Mouse (Mus musculus) limb, embryonic 12.5 days (tissue): Measurements from ENCODE around the gene Nol10. TPM values are rescaled to one million over a fixed set of nuclear protein-coding genes. Genes with fewer than 3 reads are reported as not detected.

Experiments used
- ATAC-seq: fragments of 200-750 bp; cut with Nextera tagmentation; 2 replicates; pipeline ENCODE4 v1.8.0; 2017; ENCODE audit warnings: low read depth, moderate TSS enrichment; ENCODE audit not compliant: insufficient number of reproducible peaks, insufficient read depth, low FRiP score, low TSS enrichment
- H3K27ac ChIP-seq: fragments of 300-500 bp; sonication (generic); 2 replicates; pipeline ENCODE4 v1.5.1; 2016; ENCODE audit warnings: mild to moderate bottlenecking, moderate library complexity
- H3K27me3 ChIP-seq: fragments of 300-500 bp; sonication (generic); 2 replicates; pipeline ENCODE4 v1.6.1; 2016; ENCODE audit warnings: mild to moderate bottlenecking, moderate library complexity
- H3K36me3 ChIP-seq: fragments of 300-500 bp; sonication (generic); 2 replicates; pipeline ENCODE4 v1.6.1; 2016; ENCODE audit warnings: mild to moderate bottlenecking, moderate library complexity
- H3K4me1 ChIP-seq: fragments of 300-500 bp; sonication (generic); replicated peaks from 2 replicates; pipeline ENCODE4 v1.6.1; 2016
- H3K4me2 ChIP-seq: fragments of 300-500 bp; sonication (generic); 2 replicates; pipeline ENCODE4 v1.6.1; 2016; ENCODE audit warnings: mild to moderate bottlenecking, moderate library complexity
- H3K4me3 ChIP-seq: fragments of 300-500 bp; sonication (generic); replicated peaks from 2 replicates; pipeline ENCODE4 v1.5.1; 2016; ENCODE audit warnings: mild to moderate bottlenecking
- H3K9ac ChIP-seq: fragments of 300-500 bp; sonication (generic); replicated peaks from 2 replicates; pipeline ENCODE4 v1.6.1; 2016; ENCODE audit warnings: mild to moderate bottlenecking, moderate library complexity
- H3K9me3 ChIP-seq: fragments of 300-500 bp; sonication (generic); 2 replicates; pipeline ENCODE4 v1.6.1; 2016; ENCODE audit warnings: mild to moderate bottlenecking, moderate library complexity
- WGBS: fragments of 180-500 bp; shearing (Covaris S2); methylation state at CpG from one replicate; pipeline ENCODE4 v1.1.7; 2016; 5-methylcytosine and 5-hydroxymethylcytosine counted together
- polyA plus RNA-seq: library from polyadenylated mRNA; unstranded; fragments of >200 nt; fragmentation: Nextera tagmentation; extraction: Ambion mirVana; gene quantifications from 2 replicates; pipeline ENCODE4 v1.2.1, GENCODE M21; 2016

Gene Nol10
- polyA plus RNA-seq, 1 experiment from 2014 or later: 30.8 TPM

DNA sequence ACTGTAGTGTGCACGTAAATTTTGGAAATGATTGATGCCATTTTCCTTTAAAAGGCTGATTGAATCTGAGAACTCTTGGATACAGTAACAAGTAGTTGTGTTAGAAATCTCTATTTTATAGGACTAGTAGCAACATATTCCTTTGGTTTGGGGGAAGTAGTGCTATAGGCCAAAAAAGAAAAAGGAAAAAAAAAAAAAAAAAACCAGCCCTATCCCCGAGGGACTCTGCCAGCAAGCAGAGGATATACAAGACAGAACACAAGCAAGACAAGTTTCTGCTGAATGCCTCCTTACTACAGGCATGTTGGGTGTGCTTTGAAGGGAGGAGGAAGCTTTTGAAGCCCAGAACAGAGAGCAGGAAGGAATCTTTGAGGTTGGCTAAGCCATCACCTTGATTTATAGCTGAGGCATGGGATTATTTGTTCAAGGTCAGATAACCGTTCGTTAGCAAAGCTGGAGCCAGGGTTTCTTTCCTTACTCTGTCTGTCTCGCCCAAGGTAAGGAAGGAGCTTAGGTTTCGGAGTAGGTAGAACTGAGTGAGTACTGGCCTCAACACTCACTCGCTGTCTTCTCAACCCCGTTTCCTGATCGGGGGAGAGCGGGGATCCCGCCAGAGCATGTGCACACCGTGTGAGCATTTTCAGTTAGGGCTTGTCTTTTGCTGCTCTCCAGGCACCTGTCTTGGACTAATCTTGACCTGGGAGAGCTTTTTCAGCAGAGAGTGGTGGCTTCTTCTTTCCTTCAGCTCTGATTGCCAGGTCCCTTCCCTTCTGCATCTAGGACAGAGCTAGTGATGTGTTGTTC lies 39.3 kb downstream of the Nol10 start:
- Histone ChIP-seq H3K4me3 (no peak overlapping the region), H3K9me3 (no peaks in the 10 kb centered on the region), H3K27me3 (no peaks in the 10 kb centered on the region), H3K27ac (no peak overlapping the region), H3K4me2 (no peak overlapping the region), H3K36me3 (peaks cover 21% of the 10 kb centered on the region), H3K9ac (no peak overlapping the region), H3K4me1 (no peaks in the 10 kb centered on the region)
- no peak for ATAC-seq
- 65% methylated on average over 12 of the region's 12 CpGs for WGBS

DNA sequence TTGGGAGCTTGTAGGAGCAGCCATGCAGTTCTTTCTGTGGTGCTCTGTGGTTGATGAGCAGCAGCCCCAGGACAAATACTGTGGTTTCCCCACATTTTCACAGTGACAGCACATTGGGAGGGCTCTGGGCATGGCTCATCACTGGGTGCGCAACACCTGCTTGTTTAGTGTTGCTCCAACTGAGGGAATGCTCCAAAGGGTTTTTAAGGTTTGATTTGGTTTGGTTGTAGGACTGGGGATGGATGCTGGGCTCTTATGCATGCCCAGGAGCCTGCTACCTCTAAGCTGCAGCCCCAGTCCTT lies 39.8 kb downstream of the Nol10 start:
- no peak overlapping the region for H3K4me2 ChIP-seq
- 95% methylated on average over 1 of the region's 1 CpGs for WGBS

DNA sequence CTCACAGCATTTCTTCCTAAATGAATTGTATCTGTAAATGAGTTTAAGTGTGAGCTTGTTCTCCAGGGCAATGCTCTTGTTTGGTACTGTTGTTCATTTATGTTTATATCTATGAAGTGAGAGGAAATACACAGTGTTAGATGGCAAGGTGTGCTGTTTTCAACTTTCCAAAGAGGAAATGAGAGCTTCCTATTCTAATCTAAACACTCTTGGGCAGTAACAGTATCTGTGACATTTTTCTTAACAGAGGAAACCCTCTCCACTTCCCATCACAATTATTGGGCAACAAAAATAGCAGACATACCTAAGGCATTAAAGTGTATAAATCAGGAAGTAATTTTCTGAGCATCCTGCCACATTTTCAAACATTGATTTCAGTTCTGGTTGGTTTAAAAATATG lies 41.8 kb downstream of the Nol10 start:
- H3K4me3 ChIP-seq: no peak overlapping the region
- no peak overlapping the region for H3K27ac ChIP-seq
- no peaks in the 10 kb centered on the region for H3K27me3 ChIP-seq
- peaks cover 23% of the 10 kb centered on the region; the same call in 1 of the 2 replicates for H3K36me3 ChIP-seq
- ATAC-seq: no peak
- H3K9ac ChIP-seq: no peak overlapping the region
- no peaks in the 10 kb centered on the region for H3K4me1 ChIP-seq
- H3K4me2 ChIP-seq: no peak overlapping the region
- no peaks in the 10 kb centered on the region for H3K9me3 ChIP-seq

More for the DNA sequence above, 39.8 kb downstream of the Nol10 start:
- no peak for ATAC-seq
- no peaks in the 10 kb centered on the region for H3K9me3 ChIP-seq
- peaks cover 17% of the 10 kb centered on the region; the same call in 1 of the 2 replicates for H3K36me3 ChIP-seq
- no peak overlapping the region for H3K4me3 ChIP-seq
- no peaks in the 10 kb centered on the region for H3K4me1 ChIP-seq
- no peak overlapping the region for H3K27ac ChIP-seq
- H3K27me3 ChIP-seq: no peaks in the 10 kb centered on the region
- H3K9ac ChIP-seq: no peak overlapping the region

DNA sequence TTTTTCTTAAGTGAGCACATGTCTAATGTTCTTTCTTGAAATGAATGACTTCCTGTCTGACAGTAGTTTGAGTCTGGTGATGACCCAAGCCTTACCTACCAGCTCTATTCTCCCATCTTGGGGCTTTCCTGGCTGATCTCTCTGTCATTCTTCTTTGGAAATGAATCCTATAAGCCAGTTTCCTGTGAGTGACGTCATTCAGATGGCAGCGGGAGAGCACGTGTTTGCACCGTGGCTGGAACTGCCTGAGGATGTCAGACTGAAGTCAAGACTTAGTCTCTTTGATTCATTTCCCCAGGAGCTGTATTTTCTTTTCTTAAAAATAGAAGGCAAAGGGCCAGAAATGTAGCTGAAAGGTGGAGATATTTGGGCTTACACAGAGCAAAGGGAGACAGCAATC lies 42.3 kb downstream of the Nol10 start:
- Histone ChIP-seq H3K36me3 (peaks cover 22% of the 10 kb centered on the region; the same call in 1 of the 2 replicates), H3K27me3 (no peaks in the 10 kb centered on the region), H3K9me3 (no peaks in the 10 kb centered on the region), H3K4me3 (no peak overlapping the region), H3K4me1 (no peaks in the 10 kb centered on the region), H3K4me2 (no peak overlapping the region), H3K27ac (no peak overlapping the region), H3K9ac (no peak overlapping the region)
- WGBS: 84% methylated on average over 4 of the region's 4 CpGs
- no peak for ATAC-seq

DNA sequence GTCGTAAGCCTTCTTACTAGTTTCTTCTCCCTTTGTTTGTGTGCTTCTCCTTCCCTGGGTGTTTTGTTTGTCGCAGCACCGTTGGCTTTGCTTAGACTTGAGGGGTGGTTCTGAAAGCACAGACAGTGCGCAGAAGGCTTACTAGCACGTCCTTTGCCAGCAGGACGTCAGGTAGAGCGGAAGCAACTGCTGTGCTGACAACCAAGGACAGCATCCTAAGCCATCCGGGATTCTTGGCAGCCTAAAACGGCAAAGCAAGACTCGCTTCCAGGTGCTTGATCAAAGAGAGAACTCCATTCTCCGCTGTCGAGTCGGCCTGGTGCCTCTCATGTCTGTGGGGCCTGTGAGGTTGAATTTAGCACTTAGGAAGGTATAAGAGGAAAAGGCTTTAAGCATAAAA lies 44.9 kb downstream of the Nol10 start:
- ATAC-seq: no peak
- H3K4me1 ChIP-seq: no peaks in the 10 kb centered on the region
- H3K27me3 ChIP-seq: no peaks in the 10 kb centered on the region
- WGBS: 73% methylated on average over 13 of the region's 13 CpGs
- H3K9ac ChIP-seq: no peak overlapping the region
- no peak overlapping the region for H3K4me2 ChIP-seq
- H3K4me3 ChIP-seq: no peak overlapping the region
- no peak overlapping the region for H3K27ac ChIP-seq
- H3K36me3 ChIP-seq: peaks cover 14% of the 10 kb centered on the region; the same call in 1 of the 2 replicates
- no peaks in the 10 kb centered on the region for H3K9me3 ChIP-seq

DNA sequence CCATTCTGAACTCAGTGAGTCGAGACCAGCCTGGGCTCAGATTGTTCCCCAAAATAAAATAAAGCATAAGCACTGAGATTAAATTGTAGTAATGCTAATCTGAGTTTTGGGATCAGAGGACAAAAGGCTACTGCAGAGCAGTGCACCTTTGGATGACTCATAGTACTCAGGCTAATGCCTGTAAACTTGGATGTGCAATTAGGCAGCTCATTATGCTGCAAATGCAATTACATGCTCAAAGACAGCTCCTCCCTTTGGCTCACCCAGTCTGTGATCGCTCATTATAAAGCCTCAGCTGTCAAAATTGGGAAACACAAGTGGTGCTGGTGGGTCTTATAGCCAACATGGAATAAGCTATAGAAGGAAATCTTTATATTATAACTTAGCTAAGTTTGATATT lies 48.9 kb downstream of the Nol10 start:
- no peak for ATAC-seq
- no peak overlapping the region for H3K4me3 ChIP-seq
- H3K4me2 ChIP-seq: no peak overlapping the region
- 79% methylated on average over 2 of the region's 2 CpGs for WGBS
- H3K9me3 ChIP-seq: no peaks in the 10 kb centered on the region
- no peak overlapping the region for H3K27ac ChIP-seq
- H3K36me3 ChIP-seq: peaks cover 20% of the 10 kb centered on the region; the same call in 1 of the 2 replicates
- no peaks in the 10 kb centered on the region for H3K27me3 ChIP-seq
- H3K4me1 ChIP-seq: no peaks in the 10 kb centered on the region
- no peak overlapping the region for H3K9ac ChIP-seq

DNA sequence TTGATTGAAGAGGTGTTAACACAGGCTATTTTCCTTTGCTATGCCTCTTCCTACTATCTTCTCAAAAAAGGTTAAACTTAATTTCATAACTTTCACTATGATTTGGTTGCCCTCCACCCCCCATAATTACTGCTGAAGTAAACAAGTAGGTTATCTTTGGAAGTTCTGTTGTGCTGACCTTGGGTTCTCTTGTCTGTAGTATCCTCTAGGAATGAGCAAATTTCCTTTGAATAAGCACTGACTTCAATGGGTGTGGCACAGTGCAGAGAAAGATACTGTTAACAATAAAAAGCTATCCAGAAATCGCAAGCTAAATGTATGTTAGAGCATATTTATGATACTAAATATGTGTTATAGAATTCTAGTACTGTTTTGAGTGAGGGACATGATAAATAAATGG lies 53.2 kb downstream of the Nol10 start:
- 91% methylated on average over 1 of the region's 1 CpGs for WGBS
- H3K9ac ChIP-seq: no peak overlapping the region
- no peak overlapping the region for H3K4me2 ChIP-seq
- no peak for ATAC-seq
- no peak overlapping the region for H3K4me3 ChIP-seq
- no peak overlapping the region for H3K27ac ChIP-seq
- no peaks in the 10 kb centered on the region for H3K9me3 ChIP-seq
- no peaks in the 10 kb centered on the region for H3K27me3 ChIP-seq
- no peaks in the 10 kb centered on the region for H3K4me1 ChIP-seq
- peaks cover 51% of the 10 kb centered on the region for H3K36me3 ChIP-seq

DNA sequence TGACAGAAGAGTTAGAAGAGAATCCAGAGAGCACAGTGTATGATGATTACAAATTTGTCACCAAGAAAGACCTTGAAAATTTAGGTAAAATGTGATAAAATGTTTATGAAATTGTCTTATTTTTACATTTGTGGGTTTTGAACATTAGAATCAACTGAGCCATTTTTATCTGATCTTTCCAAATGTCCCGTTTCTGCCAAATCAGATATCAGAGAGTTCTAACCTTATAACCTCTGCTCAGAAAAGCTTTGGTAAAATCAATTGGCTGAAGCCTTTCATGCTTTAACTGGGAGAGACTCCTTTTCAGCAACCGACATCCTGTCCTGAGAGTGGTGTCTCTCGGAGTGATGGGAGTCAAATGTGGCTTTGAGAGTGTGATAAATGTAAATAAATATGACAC lies 53.9 kb downstream of the Nol10 start:
- Histone ChIP-seq H3K4me1 (no peaks in the 10 kb centered on the region), H3K27ac (no peak overlapping the region), H3K9me3 (no peaks in the 10 kb centered on the region), H3K4me3 (no peak overlapping the region), H3K9ac (no peak overlapping the region), H3K4me2 (no peak overlapping the region), H3K36me3 (peaks cover 58% of the 10 kb centered on the region), H3K27me3 (no peaks in the 10 kb centered on the region)
- no peak for ATAC-seq
- 82% methylated on average over 3 of the region's 3 CpGs for WGBS

DNA sequence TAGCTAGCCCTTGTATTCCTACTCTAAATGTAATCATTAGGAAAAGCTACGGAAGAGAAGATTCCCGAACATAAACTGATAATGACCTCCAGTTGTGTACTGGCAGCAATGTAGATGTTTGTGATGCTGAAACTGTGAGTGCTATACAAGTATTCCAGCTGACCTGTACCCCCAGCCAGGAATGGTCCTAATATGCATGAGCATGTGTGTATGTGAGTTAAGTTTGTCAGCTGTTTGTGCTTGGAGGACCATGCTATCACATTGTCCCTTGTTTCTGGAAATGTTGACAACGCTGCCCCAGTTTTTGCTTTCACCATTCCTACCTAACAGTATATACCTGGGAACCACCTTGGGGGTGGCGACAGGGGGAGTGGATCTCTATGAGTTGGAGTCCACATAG lies 55.7 kb downstream of the Nol10 start:
- no peaks in the 10 kb centered on the region for H3K27me3 ChIP-seq
- no peaks in the 10 kb centered on the region for H3K4me1 ChIP-seq
- H3K27ac ChIP-seq: no peak overlapping the region
- ATAC-seq: no peak
- peaks cover 73% of the 10 kb centered on the region for H3K36me3 ChIP-seq
- H3K4me3 ChIP-seq: no peak overlapping the region
- H3K4me2 ChIP-seq: no peak overlapping the region
- H3K9me3 ChIP-seq: no peaks in the 10 kb centered on the region
- WGBS: 94% methylated on average over 4 of the region's 4 CpGs
- no peak overlapping the region for H3K9ac ChIP-seq

DNA sequence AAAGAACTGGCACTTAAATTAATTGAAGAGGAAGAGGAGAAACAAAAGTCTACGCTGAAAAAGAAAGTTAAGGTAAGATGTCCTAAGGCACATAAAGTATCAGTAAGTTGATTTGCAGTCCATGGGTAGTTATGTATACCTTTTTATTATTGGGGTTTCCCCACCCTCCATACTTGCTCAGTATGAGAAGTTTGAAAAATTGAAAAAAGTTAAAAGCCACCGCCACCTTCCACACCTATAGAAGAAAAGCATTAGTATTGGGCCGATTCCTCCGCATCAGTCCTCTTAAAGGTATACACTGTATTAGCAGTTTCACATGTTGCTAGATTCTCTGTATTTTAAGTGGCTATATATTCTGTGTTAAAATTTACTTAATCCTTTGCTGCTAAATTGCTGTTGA lies 58.6 kb downstream of the Nol10 start:
- no peak for ATAC-seq
- H3K4me2 ChIP-seq: no peak overlapping the region
- peaks cover 72% of the 10 kb centered on the region for H3K36me3 ChIP-seq
- H3K27ac ChIP-seq: no peak overlapping the region
- WGBS: 94% methylated on average over 4 of the region's 4 CpGs
- H3K27me3 ChIP-seq: no peaks in the 10 kb centered on the region
- H3K9ac ChIP-seq: no peak overlapping the region
- H3K4me3 ChIP-seq: no peak overlapping the region
- H3K9me3 ChIP-seq: no peaks in the 10 kb centered on the region
- no peaks in the 10 kb centered on the region for H3K4me1 ChIP-seq

DNA sequence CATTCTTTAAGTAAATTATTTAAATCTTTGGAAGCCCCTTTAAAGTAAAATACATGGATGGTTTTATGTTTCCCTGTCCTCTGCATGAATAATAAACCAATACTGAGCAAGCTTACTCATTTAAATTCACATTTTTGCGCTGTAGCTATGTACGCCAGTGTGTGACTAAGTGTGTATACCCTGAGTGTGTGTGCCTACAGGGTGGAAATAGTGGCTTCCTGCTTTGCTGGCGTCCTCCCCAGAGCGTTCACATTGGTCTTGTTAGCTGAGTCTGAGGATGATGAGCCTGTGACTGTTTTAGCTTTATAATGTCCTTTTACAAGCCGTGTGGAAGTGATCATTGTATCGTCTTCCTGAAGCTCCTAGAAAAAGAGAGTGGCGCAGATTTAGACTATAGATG lies 60.1 kb downstream of the Nol10 start:
- H3K9me3 ChIP-seq: no peaks in the 10 kb centered on the region
- no peaks in the 10 kb centered on the region for H3K4me1 ChIP-seq
- no peak overlapping the region for H3K4me2 ChIP-seq
- peaks cover 70% of the 10 kb centered on the region for H3K36me3 ChIP-seq
- no peak overlapping the region for H3K4me3 ChIP-seq
- 93% methylated on average over 7 of the region's 7 CpGs for WGBS
- H3K9ac ChIP-seq: no peak overlapping the region
- H3K27ac ChIP-seq: no peak overlapping the region
- H3K27me3 ChIP-seq: no peaks in the 10 kb centered on the region
- ATAC-seq: no peak

DNA sequence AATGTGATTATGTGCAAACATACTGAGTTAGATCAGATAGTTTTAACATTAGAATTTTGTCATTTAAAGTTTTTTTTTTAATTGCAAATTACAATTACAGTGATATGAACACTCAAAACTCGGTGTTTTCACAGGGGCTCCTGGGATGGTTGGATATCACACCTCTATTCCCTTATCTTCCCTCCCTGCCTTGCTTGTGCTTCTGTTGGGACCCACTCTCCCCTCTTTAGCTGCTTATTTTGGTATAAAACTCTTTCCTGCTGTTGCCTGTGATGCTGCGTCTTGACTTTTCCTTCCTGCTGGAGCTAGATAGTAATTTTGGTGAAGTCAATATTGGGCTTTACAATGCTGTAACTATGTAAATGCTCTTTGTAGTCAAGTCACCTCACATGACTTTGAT lies 63.0 kb downstream of the Nol10 start:
- WGBS: 78% methylated on average over 2 of the region's 2 CpGs
- Histone ChIP-seq H3K36me3 (peaks cover 48% of the 10 kb centered on the region), H3K9me3 (no peaks in the 10 kb centered on the region), H3K27me3 (no peaks in the 10 kb centered on the region), H3K27ac (no peak overlapping the region), H3K4me2 (no peak overlapping the region), H3K4me1 (no peaks in the 10 kb centered on the region), H3K9ac (no peak overlapping the region), H3K4me3 (no peak overlapping the region)
- no peak for ATAC-seq
